Mouse (Mus musculus): ENCODE data around the gene Maged2. TPM values are rescaled to one million over a fixed set of nuclear protein-coding genes. Genes with fewer than 3 reads are reported as not detected.

The Maged2 gene
- polyA plus RNA-seq (2015; fragmentation: Illumina TruSeq; extraction: RNeasy Lipid Tissue Mini Kit (QIAGEN cat#74804); ENCODE audit: low read depth, low replicate concordance) = 64.1 TPM

GRCm38 (mm10) chrX:150814139-150814469 lies at the start of gene Maged2:
Gene Maged2 (minus strand): TSS chrX:150814345.

Other genes with a start within 250 kb of the Maged2 start
- 1.5 TPM for gene Pfkfb1, start 226.1 kb downstream of the Maged2 start, polyA plus RNA-seq (2015; fragmentation: Illumina TruSeq; extraction: RNeasy Lipid Tissue Mini Kit (QIAGEN cat#74804); ENCODE audit: low read depth, low replicate concordance)
- gene Apex2, start 224.5 kb downstream of the Maged2 start, polyA plus RNA-seq (2015; fragmentation: Illumina TruSeq; extraction: RNeasy Lipid Tissue Mini Kit (QIAGEN cat#74804); ENCODE audit: low read depth, low replicate concordance) = 6.0 TPM
- gene Tro, start 156.8 kb downstream of the Maged2 start, polyA plus RNA-seq (2015; fragmentation: Illumina TruSeq; extraction: RNeasy Lipid Tissue Mini Kit (QIAGEN cat#74804); ENCODE audit: low read depth, low replicate concordance) = 74.6 TPM
- gene Gnl3l, start 203.0 kb upstream of the Maged2 start, polyA plus RNA-seq (2015; fragmentation: Illumina TruSeq; extraction: RNeasy Lipid Tissue Mini Kit (QIAGEN cat#74804); ENCODE audit: low read depth, low replicate concordance) = 119 TPM
- gene Fgd1, start 231.8 kb upstream of the Maged2 start, polyA plus RNA-seq (2015; fragmentation: Illumina TruSeq; extraction: RNeasy Lipid Tissue Mini Kit (QIAGEN cat#74804); ENCODE audit: low read depth, low replicate concordance) = 7.8 TPM